Mouse (Mus musculus): Measurements from ENCODE around the gene Tigar. TPM values are rescaled to one million over a fixed set of nuclear protein-coding genes. Genes with fewer than 3 reads are reported as not detected.

Gene Tigar
- total RNA-seq, 2 experiments from 2014 or later, result 8.0 to 8.4 TPM

DNA sequence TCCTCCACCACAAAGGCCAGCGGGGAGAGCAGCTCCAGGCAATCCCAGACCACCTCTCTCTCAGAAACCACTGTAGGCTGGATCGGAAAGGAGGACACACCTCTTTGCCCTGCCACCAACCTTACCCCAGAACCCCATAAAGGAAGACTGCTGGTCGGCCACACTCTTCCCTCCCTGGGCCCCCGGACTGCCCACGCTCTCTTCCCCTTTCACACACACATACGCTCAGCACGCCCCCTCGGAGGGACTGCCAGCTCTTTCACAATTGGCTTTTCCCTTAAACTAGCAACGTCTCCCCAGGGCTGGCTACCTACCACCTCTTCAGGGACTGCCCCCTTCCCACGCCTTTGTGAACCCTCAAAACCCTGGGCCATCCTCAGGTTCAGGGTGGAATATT, 33.8 kb upstream of the Tigar start:
- ATAC-seq (replicated peaks; ENCODE audit: poor library complexity), result peak; percentile 60

GRCm38 (mm10) chr6:127142154-127143123, 33.1 kb upstream of the Tigar start:
- peak; percentile 56 for ATAC-seq (replicated peaks; ENCODE audit: poor library complexity)

DNA sequence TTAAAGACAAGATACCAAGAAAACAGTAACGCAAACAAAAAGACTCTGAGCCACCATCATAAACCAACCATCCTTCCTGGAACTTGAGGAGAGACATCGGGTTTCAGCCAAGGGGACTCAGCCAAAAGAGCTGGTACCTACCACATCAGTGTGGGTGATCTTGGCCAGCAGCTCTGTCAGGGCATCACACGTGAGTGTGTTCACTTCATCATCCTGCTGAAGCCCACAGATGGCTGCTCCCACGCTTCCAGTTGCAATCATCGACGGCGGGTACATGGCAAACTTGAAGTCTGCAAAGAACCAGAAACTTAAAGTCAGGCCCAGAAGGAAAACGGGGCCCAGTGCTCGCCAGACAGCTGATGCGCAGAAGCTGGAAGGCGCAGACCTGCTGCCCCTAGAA, 29.6 kb upstream of the Tigar start:
- no peak for ATAC-seq (replicated peaks; ENCODE audit: poor library complexity)

DNA sequence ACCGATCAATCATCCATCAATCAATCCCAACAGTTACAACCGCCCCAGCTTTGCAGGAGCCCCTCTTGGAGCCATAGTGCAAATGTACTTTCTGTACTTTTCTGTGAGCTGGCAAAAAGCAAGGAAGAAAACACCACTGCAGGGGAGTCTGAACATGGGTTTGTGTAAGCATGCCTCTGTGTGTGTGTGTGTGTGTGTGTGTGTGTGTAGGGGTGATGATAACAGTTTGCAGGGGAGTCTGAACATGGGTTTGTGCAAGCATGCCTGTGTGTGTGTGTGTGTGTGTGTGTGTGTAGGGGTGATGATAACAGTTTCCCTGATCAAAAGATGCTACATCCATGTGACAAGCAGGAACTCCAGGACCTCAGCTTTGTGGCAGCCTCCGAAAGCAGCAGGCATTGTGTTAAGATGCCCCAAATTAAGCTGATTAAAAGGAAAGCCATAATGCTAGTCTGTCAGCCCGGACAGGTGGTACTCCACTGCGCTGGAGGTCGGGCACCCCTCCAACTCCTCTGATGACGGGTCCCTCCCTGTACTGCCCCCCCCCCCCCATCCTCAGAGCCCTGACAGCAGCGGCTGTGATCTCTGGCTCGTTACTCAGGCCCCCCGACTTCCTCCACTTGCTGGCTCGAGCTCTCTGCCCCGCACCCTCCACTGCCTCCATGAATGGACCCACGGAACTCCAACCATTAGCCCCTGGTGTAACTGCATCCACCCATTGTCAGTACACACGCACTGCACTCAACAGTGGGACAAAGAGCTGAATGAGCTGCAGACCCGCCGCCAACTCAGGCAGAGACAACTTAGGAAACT, 24.3 kb upstream of the Tigar start:
- no peak for ATAC-seq (replicated peaks; ENCODE audit: poor library complexity)

- ATAC-seq (replicated peaks; ENCODE audit: poor library complexity), result no peak
Observed at GRCm38 (mm10) chr6:127132719-127133118, 23.4 kb upstream of the Tigar start.

DNA sequence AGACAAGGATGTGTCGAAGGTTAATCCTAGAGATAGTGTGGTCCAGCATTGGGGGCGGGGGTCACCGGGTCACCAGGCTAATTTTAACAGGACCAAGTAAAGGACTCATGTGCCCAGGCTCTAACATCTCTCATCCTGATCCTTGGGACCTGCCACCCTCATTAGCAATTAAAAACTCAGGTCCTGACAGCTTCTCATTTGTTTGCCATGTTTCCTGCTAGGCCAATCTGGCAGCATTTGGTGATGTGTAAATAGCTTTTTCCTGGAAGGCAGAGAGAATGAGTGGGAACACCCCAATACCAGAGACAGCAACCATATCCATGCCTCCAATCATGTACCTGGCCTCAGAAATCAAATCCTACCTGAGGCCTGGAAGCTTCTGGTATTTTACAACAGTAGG, 22.6 kb upstream of the Tigar start:
- no peak for ATAC-seq (replicated peaks; ENCODE audit: poor library complexity)

GRCm38 (mm10) chr6:127130377-127130776, 21.0 kb upstream of the Tigar start:
- no peak for ATAC-seq (replicated peaks; ENCODE audit: poor library complexity)

GRCm38 (mm10) chr6:127129659-127130058, 20.3 kb upstream of the Tigar start:
- ATAC-seq (replicated peaks; ENCODE audit: poor library complexity), result peak; percentile 51

DNA sequence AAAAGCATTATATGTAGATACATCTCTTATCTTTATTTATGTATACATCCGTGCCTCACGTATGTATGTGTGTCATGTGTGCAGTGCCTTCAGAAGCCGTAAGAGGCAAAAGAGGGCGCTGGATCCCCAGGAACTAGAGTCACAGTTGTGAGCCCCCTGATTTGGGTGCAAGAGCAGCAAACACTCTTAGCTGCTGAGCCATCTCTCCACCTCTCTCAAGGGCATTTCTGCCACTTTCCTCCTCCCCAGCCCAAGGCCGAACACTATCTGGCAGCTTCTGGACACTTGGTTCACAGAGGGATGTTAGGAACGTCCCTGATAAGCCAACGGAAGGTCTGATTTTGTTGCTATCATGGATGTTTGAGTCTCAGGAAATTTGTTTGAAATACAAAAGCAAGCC, 14.1 kb upstream of the Tigar start:
- no peak for ATAC-seq (replicated peaks; ENCODE audit: poor library complexity)

DNA sequence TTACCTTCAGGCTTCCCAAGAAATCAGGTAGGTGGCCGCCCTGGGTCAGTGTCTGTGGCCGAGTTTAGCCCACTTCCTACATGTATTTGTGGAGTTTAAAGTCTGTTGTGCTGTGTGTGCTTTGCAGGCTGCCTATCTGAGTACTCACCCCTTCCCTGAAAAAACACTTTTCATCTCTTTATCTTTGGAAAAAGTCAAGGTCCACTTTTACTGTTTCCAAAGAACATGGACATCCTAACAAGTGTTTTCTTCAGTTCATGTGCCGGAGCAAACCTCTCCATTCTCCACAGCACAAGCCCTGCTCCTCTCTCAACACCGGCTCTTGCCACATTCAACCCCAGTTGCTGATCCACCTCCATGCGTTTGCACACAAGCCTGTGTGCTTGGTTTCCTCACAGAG, 13.6 kb upstream of the Tigar start:
- ATAC-seq (replicated peaks; ENCODE audit: poor library complexity), result no peak

DNA sequence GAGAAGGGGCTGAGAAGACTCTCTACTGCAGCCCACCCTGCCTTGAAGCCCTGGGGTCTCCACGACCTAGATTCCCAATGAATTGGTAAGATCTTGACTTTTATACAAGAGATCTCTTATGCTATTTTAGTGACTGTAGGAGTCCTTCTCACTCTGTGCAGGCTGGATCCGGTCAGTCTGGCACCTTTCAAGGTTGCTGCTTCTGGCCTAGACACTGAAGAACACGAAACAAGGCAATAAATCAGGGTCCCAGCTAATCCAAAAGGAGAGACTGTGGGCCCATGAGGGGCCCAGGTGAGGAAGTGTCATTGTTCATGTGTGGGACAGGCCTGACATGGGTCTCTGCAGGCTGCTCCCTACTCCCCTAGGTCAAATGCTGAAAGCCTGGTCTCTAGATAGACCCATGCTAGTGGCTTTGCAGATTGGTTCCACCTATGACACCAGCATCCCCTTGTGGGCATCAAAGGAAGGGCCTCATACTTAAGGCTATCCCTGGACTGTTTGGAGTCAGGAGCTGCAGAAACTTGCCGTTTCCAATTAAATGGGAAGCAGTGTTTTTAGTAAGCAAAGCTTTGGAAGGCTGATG, 13.0 kb upstream of the Tigar start:
- peak; percentile 77 for ATAC-seq (replicated peaks; ENCODE audit: poor library complexity)

GRCm38 (mm10) chr6:127114753-127115456, 5.5 kb upstream of the Tigar start:
- ATAC-seq (replicated peaks; ENCODE audit: poor library complexity), result no peak

DNA sequence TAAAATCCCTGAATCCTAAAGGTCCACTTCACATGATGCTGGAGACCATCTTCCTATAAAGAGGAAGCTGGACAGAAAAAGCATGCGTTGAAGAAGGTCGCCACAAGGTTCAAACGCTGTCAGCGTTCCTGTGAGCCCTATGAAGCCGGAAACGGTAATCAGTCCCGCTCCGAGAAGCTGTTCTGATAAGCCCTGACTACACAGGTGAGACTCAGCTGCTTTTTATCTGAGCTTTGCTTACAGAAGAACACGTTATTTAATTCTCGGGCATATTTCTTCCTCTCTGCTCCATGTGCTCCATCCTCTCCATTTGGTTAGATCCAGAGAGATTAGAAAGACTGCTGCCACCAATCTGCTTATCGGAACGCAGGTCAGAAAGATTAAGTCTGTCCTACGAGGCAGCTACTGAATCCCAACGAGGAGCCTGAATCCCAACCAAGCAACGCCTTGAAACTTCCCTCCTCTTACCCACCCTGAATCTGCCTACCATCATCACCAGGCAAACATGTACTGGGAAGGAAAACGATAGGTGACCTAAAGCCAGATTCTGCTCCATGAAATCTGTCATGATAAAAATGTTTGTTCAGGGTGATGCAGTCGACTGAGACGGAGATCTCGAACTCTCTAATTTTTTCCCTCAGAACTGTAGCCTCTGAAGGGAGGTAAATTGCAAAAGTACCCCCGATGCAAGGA, 843 bp downstream of the Tigar start:
- no peak for ATAC-seq (replicated peaks; ENCODE audit: poor library complexity)

DNA sequence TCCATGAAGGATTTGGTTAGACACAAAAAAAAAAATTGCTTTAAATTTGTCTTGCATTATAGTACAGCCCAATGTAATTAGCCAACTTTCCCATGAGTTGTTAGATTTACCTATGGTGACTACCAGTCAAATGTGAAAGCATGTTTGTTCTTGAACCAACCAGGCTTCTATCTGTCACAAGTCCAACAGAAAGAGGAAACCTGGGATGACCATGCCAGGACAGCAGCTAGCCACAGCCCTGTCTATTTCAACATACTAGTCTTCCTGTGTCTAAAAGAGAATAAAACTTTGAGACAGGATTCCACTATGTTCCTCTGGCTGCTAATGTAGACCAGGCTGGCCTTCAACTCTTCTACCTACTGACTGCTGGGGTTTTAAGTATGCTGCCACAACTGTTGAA, 1.9 kb downstream of the Tigar start:
- peak; percentile 32; the same call in 1 of the 2 replicates for ATAC-seq (replicated peaks; ENCODE audit: poor library complexity)

GRCm38 (mm10) chr6:127106726-127107125, 2.6 kb downstream of the Tigar start:
- ATAC-seq (replicated peaks; ENCODE audit: poor library complexity), result no peak

- ATAC-seq (replicated peaks; ENCODE audit: poor library complexity), result no peak
Observed at GRCm38 (mm10) chr6:127106189-127106588, 3.2 kb downstream of the Tigar start.

GRCm38 (mm10) chr6:127105107-127105506, 4.2 kb downstream of the Tigar start:
- ATAC-seq (replicated peaks; ENCODE audit: poor library complexity), result no peak

GRCm38 (mm10) chr6:127104396-127105029, 4.8 kb downstream of the Tigar start:
- no peak for ATAC-seq (replicated peaks; ENCODE audit: poor library complexity)

- ATAC-seq (replicated peaks; ENCODE audit: poor library complexity), result no peak
Observed at GRCm38 (mm10) chr6:127103506-127104275, 5.7 kb downstream of the Tigar start.
